Mouse (Mus musculus): ENCODE measurements around the gene Mgl2. TPM values are rescaled to one million over a fixed set of nuclear protein-coding genes. Genes with fewer than 3 reads are reported as not detected.
A peak's percentile ranks its signal among the peaks of the same experiment; 100 is the strongest.

Mgl2 gene
- total and polyA plus RNA-seq, 2 experiments from 2014 or later, result 0.11 to 0.60 TPM

DNA sequence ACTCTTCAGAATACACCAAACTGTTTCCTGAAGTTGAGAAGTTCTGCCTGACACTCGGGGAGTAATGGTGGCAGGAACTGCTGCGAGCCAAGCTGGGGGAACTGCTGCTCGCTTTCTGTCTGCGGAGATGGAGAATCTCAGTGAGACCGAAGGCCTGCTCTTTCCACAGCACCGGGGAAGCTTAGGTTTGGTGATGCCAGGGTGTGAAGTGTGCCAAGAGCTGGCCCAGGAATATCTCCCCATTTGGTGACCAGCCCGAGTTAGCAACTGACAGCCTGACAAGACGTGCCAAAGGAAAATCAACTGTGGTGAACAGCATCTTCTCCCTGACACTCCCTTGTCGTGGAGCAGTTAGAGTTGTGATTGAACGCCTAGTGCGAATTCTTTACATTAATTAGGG lies 48.2 kb downstream of the Mgl2 start:
- H3K4me1 ChIP-seq (ENCODE audit: insufficient read depth, low read length), result no peaks in the 10 kb centered on the region
- no peak for DNase-seq (ENCODE audit: low spot score)
- H3K27me3 ChIP-seq (ENCODE audit: insufficient read depth, low read length), result no peaks in the 10 kb centered on the region
- H3K4me2 ChIP-seq (ENCODE audit: low read depth, low read length, poor library complexity, severe bottlenecking), result no peak overlapping the region
- WGBS, result 88% methylated on average over 11 of the region's 11 CpGs
- no peak for ATAC-seq (ENCODE audit: low FRiP score)
- no peaks in the 10 kb centered on the region for H3K9me3 ChIP-seq (ENCODE audit: low read length)
- H3K9ac ChIP-seq (replicated peaks; ENCODE audit: low read length, poor library complexity, severe bottlenecking), result no peak overlapping the region
- no peak for TF ChIP-seq CTCF (IDR thresholded peaks at IDR 0.05)
- H3K4me3 ChIP-seq (ENCODE audit: low read depth, low read length), result no peak overlapping the region
- H3K27ac ChIP-seq (ENCODE audit: low read depth, low read length), result no peak overlapping the region
- no peaks in the 10 kb centered on the region for H3K36me3 ChIP-seq (ENCODE audit: insufficient read depth, low read length)

DNA sequence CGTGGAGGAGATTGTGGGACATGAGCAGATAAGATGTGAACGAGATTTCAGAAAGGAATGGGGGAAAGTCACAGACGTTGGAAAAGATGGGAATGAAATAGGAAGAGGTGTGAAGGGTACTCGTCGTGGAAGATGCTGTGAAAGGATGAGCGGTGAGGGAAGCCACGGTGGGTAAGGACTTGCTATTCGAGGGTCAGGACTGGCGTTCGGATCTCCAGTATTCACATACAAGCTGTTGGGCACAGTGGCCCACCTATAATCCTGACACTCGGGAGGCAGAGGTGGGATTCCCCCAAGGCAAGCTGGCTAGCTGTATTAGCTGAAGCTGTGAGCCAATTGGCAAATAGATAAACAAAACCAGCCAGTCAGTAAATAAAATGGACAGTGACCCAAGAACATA lies 48.6 kb downstream of the Mgl2 start:
- H3K36me3 ChIP-seq (ENCODE audit: insufficient read depth, low read length), result no peaks in the 10 kb centered on the region
- TF ChIP-seq CTCF (IDR thresholded peaks at IDR 0.05), result no peak
- WGBS, result 81% methylated on average over 11 of the region's 11 CpGs

DNA sequence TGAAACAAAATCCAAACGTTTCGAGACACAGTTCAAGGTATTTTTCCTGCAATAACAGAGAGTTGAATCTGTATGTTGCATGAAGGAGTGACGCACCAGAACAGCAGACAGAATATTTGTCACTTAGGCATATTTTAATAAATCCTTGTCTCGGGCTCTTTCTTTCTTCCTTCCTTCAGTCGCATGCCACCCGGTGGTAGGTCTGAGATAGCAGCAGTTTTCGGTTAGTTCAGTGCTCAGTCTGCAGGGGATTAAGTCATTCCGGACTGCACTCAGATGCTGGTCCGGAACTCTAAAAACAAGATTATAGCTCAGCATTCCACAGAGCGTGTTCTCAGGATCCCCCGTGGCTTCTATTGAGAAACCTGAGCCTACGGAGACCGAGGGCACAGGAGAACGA lies 49.3 kb downstream of the Mgl2 start:
- no peak for ATAC-seq (ENCODE audit: low FRiP score)
- WGBS, result 19% methylated on average over 14 of the region's 14 CpGs

More for the DNA sequence above, 48.6 kb downstream of the Mgl2 start:
- Histone ChIP-seq H3K4me1 (ENCODE audit: insufficient read depth, low read length) (no peaks in the 10 kb centered on the region), H3K4me2 (ENCODE audit: low read depth, low read length, poor library complexity, severe bottlenecking) (no peak overlapping the region), H3K27me3 (ENCODE audit: insufficient read depth, low read length) (no peaks in the 10 kb centered on the region), H3K9ac (replicated peaks; ENCODE audit: low read length, poor library complexity, severe bottlenecking) (no peak overlapping the region), H3K9me3 (ENCODE audit: low read length) (no peaks in the 10 kb centered on the region), H3K4me3 (ENCODE audit: low read depth, low read length) (no peak overlapping the region), H3K27ac (ENCODE audit: low read depth, low read length) (no peak overlapping the region)
- DNase-seq (ENCODE audit: low spot score), result no peak
- ATAC-seq (ENCODE audit: low FRiP score), result no peak

GRCm38 (mm10) chr11:70180496-70180895 lies 50.4 kb downstream of the Mgl2 start:
- WGBS, result 89% methylated on average over 4 of the region's 4 CpGs
- H3K27me3 ChIP-seq (ENCODE audit: insufficient read depth, low read length), result no peaks in the 10 kb centered on the region
- no peak overlapping the region for H3K4me2 ChIP-seq (ENCODE audit: low read depth, low read length, poor library complexity, severe bottlenecking)
- TF ChIP-seq CTCF (IDR thresholded peaks at IDR 0.05), result no peak
- ATAC-seq (ENCODE audit: low FRiP score), result no peak
- no peak for DNase-seq (ENCODE audit: low spot score)
- H3K9ac ChIP-seq (replicated peaks; ENCODE audit: low read length, poor library complexity, severe bottlenecking), result no peak overlapping the region
- no peaks in the 10 kb centered on the region for H3K4me1 ChIP-seq (ENCODE audit: insufficient read depth, low read length)
- H3K27ac ChIP-seq (ENCODE audit: low read depth, low read length), result no peak overlapping the region
- no peaks in the 10 kb centered on the region for H3K36me3 ChIP-seq (ENCODE audit: insufficient read depth, low read length)
- no peaks in the 10 kb centered on the region for H3K9me3 ChIP-seq (ENCODE audit: low read length)
- no peak overlapping the region for H3K4me3 ChIP-seq (ENCODE audit: low read depth, low read length)

More for the DNA sequence above, 49.3 kb downstream of the Mgl2 start:
- Histone ChIP-seq H3K9ac (replicated peaks; ENCODE audit: low read length, poor library complexity, severe bottlenecking) (no peak overlapping the region), H3K27ac (ENCODE audit: low read depth, low read length) (no peak overlapping the region), H3K36me3 (ENCODE audit: insufficient read depth, low read length) (no peaks in the 10 kb centered on the region), H3K4me1 (ENCODE audit: insufficient read depth, low read length) (no peaks in the 10 kb centered on the region), H3K9me3 (ENCODE audit: low read length) (no peaks in the 10 kb centered on the region), H3K27me3 (ENCODE audit: insufficient read depth, low read length) (no peaks in the 10 kb centered on the region), H3K4me3 (ENCODE audit: low read depth, low read length) (0 out of 2 replicates have a peak overlapping the region, but pooled peaks have one; percentile 5), H3K4me2 (ENCODE audit: low read depth, low read length, poor library complexity, severe bottlenecking) (peak overlapping the region; percentile 23)
- TF ChIP-seq CTCF (IDR thresholded peaks at IDR 0.05), result peak; percentile 77
- peak; percentile 57 for DNase-seq (ENCODE audit: low spot score)

GRCm38 (mm10) chr11:70185120-70185519 lies 55.0 kb downstream of the Mgl2 start:
- no peak overlapping the region for H3K9ac ChIP-seq (replicated peaks; ENCODE audit: low read length, poor library complexity, severe bottlenecking)
- H3K9me3 ChIP-seq (ENCODE audit: low read length), result no peaks in the 10 kb centered on the region
- no peak overlapping the region for H3K4me3 ChIP-seq (ENCODE audit: low read depth, low read length)
- no peaks in the 10 kb centered on the region for H3K36me3 ChIP-seq (ENCODE audit: insufficient read depth, low read length)
- WGBS, result 80% methylated on average over 7 of the region's 7 CpGs
- no peaks in the 10 kb centered on the region for H3K4me1 ChIP-seq (ENCODE audit: insufficient read depth, low read length)
- DNase-seq (ENCODE audit: low spot score) (no peak), ATAC-seq (ENCODE audit: low FRiP score) (no peak)
- no peak overlapping the region for H3K27ac ChIP-seq (ENCODE audit: low read depth, low read length)
- no peak overlapping the region for H3K4me2 ChIP-seq (ENCODE audit: low read depth, low read length, poor library complexity, severe bottlenecking)
- TF ChIP-seq CTCF (IDR thresholded peaks at IDR 0.05), result no peak
- no peaks in the 10 kb centered on the region for H3K27me3 ChIP-seq (ENCODE audit: insufficient read depth, low read length)

Other genes with a start within 250 kb of the Mgl2 start
- 0.93 and 1.6 TPM in 2 replicates for gene Kctd11, start 248.9 kb upstream of the Mgl2 start, total RNA-seq (2014; rRNA removed)
- gene Kctd11, start 248.9 kb upstream of the Mgl2 start, polyA plus RNA-seq (2015; fragmentation: Nextera tagmentation; extraction: Ambion mirVana), result 0.57 and 0.92 TPM in 2 replicates
- gene Acap1, start 234.8 kb upstream of the Mgl2 start, total RNA-seq (2014; rRNA removed), result 0.66 TPM in 1 of 2 replicates, not detected in the other
- gene Acap1, start 234.8 kb upstream of the Mgl2 start, polyA plus RNA-seq (2015; fragmentation: Nextera tagmentation; extraction: Ambion mirVana), result 0.14 TPM in 1 of 2 replicates, not detected in the other
- gene 2810408A11Rik, start 229.3 kb upstream of the Mgl2 start, total RNA-seq (2014; rRNA removed), result 3.3 and 8.7 TPM in 2 replicates
- gene 2810408A11Rik, start 229.3 kb upstream of the Mgl2 start, polyA plus RNA-seq (2015; fragmentation: Nextera tagmentation; extraction: Ambion mirVana), result 4.8 and 6.2 TPM in 2 replicates
- 112 and 118 TPM in 2 replicates for gene Neurl4, start 229.3 kb upstream of the Mgl2 start, total RNA-seq (2014; rRNA removed)
- 15.2 and 16.7 TPM in 2 replicates for gene Neurl4, start 229.3 kb upstream of the Mgl2 start, polyA plus RNA-seq (2015; fragmentation: Nextera tagmentation; extraction: Ambion mirVana)
- gene Gps2, start 216.4 kb upstream of the Mgl2 start, total RNA-seq (2014; rRNA removed), result 45.8 and 47.6 TPM in 2 replicates
- 60.3 and 64.3 TPM in 2 replicates for gene Gps2, start 216.4 kb upstream of the Mgl2 start, polyA plus RNA-seq (2015; fragmentation: Nextera tagmentation; extraction: Ambion mirVana)
- gene Eif5a, start 208.4 kb upstream of the Mgl2 start, total RNA-seq (2014; rRNA removed), result 452 and 486 TPM in 2 replicates
- 1,054 and 1,096 TPM in 2 replicates for gene Eif5a, start 208.4 kb upstream of the Mgl2 start, polyA plus RNA-seq (2015; fragmentation: Nextera tagmentation; extraction: Ambion mirVana)
- gene Ybx2, start 194.5 kb upstream of the Mgl2 start, total RNA-seq (2014; rRNA removed), result 5.0 and 8.4 TPM in 2 replicates
- gene Ybx2, start 194.5 kb upstream of the Mgl2 start, polyA plus RNA-seq (2015; fragmentation: Nextera tagmentation; extraction: Ambion mirVana), result 3.4 and 4.2 TPM in 2 replicates
- gene Slc2a4, start 182.1 kb upstream of the Mgl2 start, total RNA-seq (2014; rRNA removed), result 8.8 and 9.0 TPM in 2 replicates
- gene Slc2a4, start 182.1 kb upstream of the Mgl2 start, polyA plus RNA-seq (2015; fragmentation: Nextera tagmentation; extraction: Ambion mirVana), result 3.4 and 4.0 TPM in 2 replicates
- not detected in 2 replicates for gene Cldn7, start 165.6 kb upstream of the Mgl2 start, total RNA-seq (2014; rRNA removed)
- 0.57 TPM in 1 of 2 replicates, not detected in the other for gene Cldn7, start 165.6 kb upstream of the Mgl2 start, polyA plus RNA-seq (2015; fragmentation: Nextera tagmentation; extraction: Ambion mirVana)
- gene Ctdnep1, start 149.2 kb upstream of the Mgl2 start, total RNA-seq (2014; rRNA removed), result 39.6 and 42.9 TPM in 2 replicates
- gene Ctdnep1, start 149.2 kb upstream of the Mgl2 start, polyA plus RNA-seq (2015; fragmentation: Nextera tagmentation; extraction: Ambion mirVana), result 22.3 and 24.1 TPM in 2 replicates
- gene Elp5, start 147.8 kb upstream of the Mgl2 start, total RNA-seq (2014; rRNA removed), result 109 and 157 TPM in 2 replicates
- 171 and 182 TPM in 2 replicates for gene Elp5, start 147.8 kb upstream of the Mgl2 start, polyA plus RNA-seq (2015; fragmentation: Nextera tagmentation; extraction: Ambion mirVana)
- 197 and 226 TPM in 2 replicates for gene Gabarap, start 139.2 kb upstream of the Mgl2 start, total RNA-seq (2014; rRNA removed)
- gene Gabarap, start 139.2 kb upstream of the Mgl2 start, polyA plus RNA-seq (2015; fragmentation: Nextera tagmentation; extraction: Ambion mirVana), result 501 and 511 TPM in 2 replicates
- gene Phf23, start 134.6 kb upstream of the Mgl2 start, total RNA-seq (2014; rRNA removed), result 42.4 and 45.2 TPM in 2 replicates
- 37.6 and 40.0 TPM in 2 replicates for gene Phf23, start 134.6 kb upstream of the Mgl2 start, polyA plus RNA-seq (2015; fragmentation: Nextera tagmentation; extraction: Ambion mirVana)
- gene Dvl2, start 129.7 kb upstream of the Mgl2 start, total RNA-seq (2014; rRNA removed), result 31.5 and 33.3 TPM in 2 replicates
- gene Dvl2, start 129.7 kb upstream of the Mgl2 start, polyA plus RNA-seq (2015; fragmentation: Nextera tagmentation; extraction: Ambion mirVana), result 19.0 and 20.0 TPM in 2 replicates
- gene Acadvl, start 114.9 kb upstream of the Mgl2 start, total RNA-seq (2014; rRNA removed), result 35.9 and 42.7 TPM in 2 replicates
- 62.1 and 64.2 TPM in 2 replicates for gene Acadvl, start 114.9 kb upstream of the Mgl2 start, polyA plus RNA-seq (2015; fragmentation: Nextera tagmentation; extraction: Ambion mirVana)
- 256 and 269 TPM in 2 replicates for gene Dlg4, start 113.4 kb upstream of the Mgl2 start, total RNA-seq (2014; rRNA removed)
- gene Dlg4, start 113.4 kb upstream of the Mgl2 start, polyA plus RNA-seq (2015; fragmentation: Nextera tagmentation; extraction: Ambion mirVana), result 16.1 and 18.1 TPM in 2 replicates
- 1.2 and 7.2 TPM in 2 replicates for gene Asgr1, start 76.2 kb upstream of the Mgl2 start, total RNA-seq (2014; rRNA removed)
- 4.1 and 4.5 TPM in 2 replicates for gene Asgr1, start 76.2 kb upstream of the Mgl2 start, polyA plus RNA-seq (2015; fragmentation: Nextera tagmentation; extraction: Ambion mirVana)
- gene Asgr2, start 37.7 kb upstream of the Mgl2 start, total RNA-seq (2014; rRNA removed), result not detected in 2 replicates
- not detected in 2 replicates for gene Asgr2, start 37.7 kb upstream of the Mgl2 start, polyA plus RNA-seq (2015; fragmentation: Nextera tagmentation; extraction: Ambion mirVana)
- gene Clec10a, start 25.9 kb downstream of the Mgl2 start, total RNA-seq (2014; rRNA removed), result 0.42 and 0.44 TPM in 2 replicates
- gene Clec10a, start 25.9 kb downstream of the Mgl2 start, polyA plus RNA-seq (2015; fragmentation: Nextera tagmentation; extraction: Ambion mirVana), result 0.57 and 1.3 TPM in 2 replicates
- gene Slc16a11, start 82.4 kb downstream of the Mgl2 start, total RNA-seq (2014; rRNA removed), result 22.2 and 28.2 TPM in 2 replicates
- 15.2 and 18.0 TPM in 2 replicates for gene Slc16a11, start 82.4 kb downstream of the Mgl2 start, polyA plus RNA-seq (2015; fragmentation: Nextera tagmentation; extraction: Ambion mirVana)
- 9.9 and 26.1 TPM in 2 replicates for gene Slc16a13, start 90.7 kb downstream of the Mgl2 start, total RNA-seq (2014; rRNA removed)
- 9.9 and 10.1 TPM in 2 replicates for gene Slc16a13, start 90.7 kb downstream of the Mgl2 start, polyA plus RNA-seq (2015; fragmentation: Nextera tagmentation; extraction: Ambion mirVana)
- gene Bcl6b, start 99.5 kb downstream of the Mgl2 start, total RNA-seq (2014; rRNA removed), result 3.8 and 6.8 TPM in 2 replicates
- 2.4 and 2.7 TPM in 2 replicates for gene Bcl6b, start 99.5 kb downstream of the Mgl2 start, polyA plus RNA-seq (2015; fragmentation: Nextera tagmentation; extraction: Ambion mirVana)
- gene 0610010K14Rik, start 107.6 kb downstream of the Mgl2 start, total RNA-seq (2014; rRNA removed), result 43.0 and 76.9 TPM in 2 replicates
- gene 0610010K14Rik, start 107.6 kb downstream of the Mgl2 start, polyA plus RNA-seq (2015; fragmentation: Nextera tagmentation; extraction: Ambion mirVana), result 138 and 154 TPM in 2 replicates
- 3.4 and 5.5 TPM in 2 replicates for gene Gm21988, start 109.5 kb downstream of the Mgl2 start, total RNA-seq (2014; rRNA removed)
- 18.6 and 20.1 TPM in 2 replicates for gene Gm21988, start 109.5 kb downstream of the Mgl2 start, polyA plus RNA-seq (2015; fragmentation: Nextera tagmentation; extraction: Ambion mirVana)
- 66.1 and 81.2 TPM in 2 replicates for gene Rnasek, start 109.5 kb downstream of the Mgl2 start, total RNA-seq (2014; rRNA removed)
- 588 and 612 TPM in 2 replicates for gene Rnasek, start 109.5 kb downstream of the Mgl2 start, polyA plus RNA-seq (2015; fragmentation: Nextera tagmentation; extraction: Ambion mirVana)
- gene Alox12, start 125.0 kb downstream of the Mgl2 start, total RNA-seq (2014; rRNA removed), result 0.16 and 0.57 TPM in 2 replicates
- gene Alox12, start 125.0 kb downstream of the Mgl2 start, polyA plus RNA-seq (2015; fragmentation: Nextera tagmentation; extraction: Ambion mirVana), result 0.29 and 0.35 TPM in 2 replicates
- gene Alox12e, start 192.3 kb downstream of the Mgl2 start, total RNA-seq (2014; rRNA removed), result 0.05 TPM in 1 of 2 replicates, not detected in the other
- 0.16 and 0.31 TPM in 2 replicates for gene Alox12e, start 192.3 kb downstream of the Mgl2 start, polyA plus RNA-seq (2015; fragmentation: Nextera tagmentation; extraction: Ambion mirVana)
- not detected in 2 replicates for gene Alox15, start 221.7 kb downstream of the Mgl2 start, total RNA-seq (2014; rRNA removed)
- gene Alox15, start 221.7 kb downstream of the Mgl2 start, polyA plus RNA-seq (2015; fragmentation: Nextera tagmentation; extraction: Ambion mirVana), result 0.16 and 0.28 TPM in 2 replicates